Mouse (Mus musculus): Measurements from ENCODE around the gene Sqor. TPM values are rescaled to one million over a fixed set of nuclear protein-coding genes. Genes with fewer than 3 reads are reported as not detected.

Gene Sqor
- polyA plus RNA-seq, 1 experiment from 2014 or later = 8.3 TPM

GRCm38 (mm10) chr2:122739023-122739422, 26.0 kb upstream of the Sqor start:
- H3K4me2 ChIP-seq (ENCODE audit: low read length) = peak overlapping the region; percentile 74
- peak overlapping the region; percentile 97 for H3K9ac ChIP-seq (ENCODE audit: low read length)
- 0 out of 2 replicates have a peak, but pooled peaks cover 2% of the 10 kb centered on the region for H3K27me3 ChIP-seq (ENCODE audit: control insufficient read depth, insufficient read depth, low read length)
- peak overlapping the region; percentile 80 to 93 for H3K4me3 ChIP-seq (ENCODE audit: control insufficient read depth in 1 of 2, insufficient read depth in 1 of 2, low read depth in 1 of 2, low read length in 2 of 2)
- ATAC-seq (ENCODE audit: insufficient number of reproducible peaks, insufficient read depth, low FRiP score, low read depth) = no peak
- WGBS = 29% methylated on average over 7 of the region's 7 CpGs
- H3K36me3 ChIP-seq (ENCODE audit: control insufficient read depth, insufficient read depth, low read length) = peaks cover 5% of the 10 kb centered on the region; the same call in 1 of the 2 replicates
- H3K27ac ChIP-seq (replicated peaks in 1 of 2; ENCODE audit: control insufficient read depth in 1 of 2, insufficient read depth in 1 of 2, low read depth in 2 of 2, low read length in 2 of 2) = peak overlapping the region; percentile 87 to 93
- H3K9me3 ChIP-seq (ENCODE audit: control insufficient read depth, low read length) = no peaks in the 10 kb centered on the region
- peaks cover 0 to 10% of the 10 kb centered on the region in 2 experiments; a peak in 2 of 4 replicates for H3K4me1 ChIP-seq (ENCODE audit: control insufficient read depth in 2 of 2, insufficient read depth in 2 of 2, low read length in 2 of 2)

GRCm38 (mm10) chr2:122746461-122746860, 18.6 kb upstream of the Sqor start:
- H3K36me3 ChIP-seq (ENCODE audit: control insufficient read depth, insufficient read depth, low read length) = peaks cover 55% of the 10 kb centered on the region

GRCm38 (mm10) chr2:122753739-122754343, 11.2 kb upstream of the Sqor start:
- Histone ChIP-seq H3K4me2 (ENCODE audit: low read length) (no peak overlapping the region), H3K4me3 (ENCODE audit: control insufficient read depth in 1 of 2, insufficient read depth in 1 of 2, low read depth in 1 of 2, low read length in 2 of 2) (no peak overlapping the region), H3K27me3 (ENCODE audit: control insufficient read depth, insufficient read depth, low read length) (no peaks in the 10 kb centered on the region), H3K27ac (replicated peaks in 1 of 2; ENCODE audit: control insufficient read depth in 1 of 2, insufficient read depth in 1 of 2, low read depth in 2 of 2, low read length in 2 of 2) (no peak overlapping the region), H3K9me3 (ENCODE audit: control insufficient read depth, low read length) (no peaks in the 10 kb centered on the region), H3K4me1 (ENCODE audit: control insufficient read depth in 2 of 2, insufficient read depth in 2 of 2, low read length in 2 of 2) (no peaks in the 10 kb centered on the region), H3K36me3 (ENCODE audit: control insufficient read depth, insufficient read depth, low read length) (peaks cover 7% of the 10 kb centered on the region; the same call in 1 of the 2 replicates), H3K9ac (ENCODE audit: low read length) (no peak overlapping the region)
- 12% methylated on average over 7 of the region's 7 CpGs for WGBS
- no peak for ATAC-seq (ENCODE audit: insufficient number of reproducible peaks, insufficient read depth, low FRiP score, low read depth)

More at GRCm38 (mm10) chr2:122746461-122746860, 18.6 kb upstream of the Sqor start:
- Histone ChIP-seq H3K9me3 (ENCODE audit: control insufficient read depth, low read length) (no peaks in the 10 kb centered on the region), H3K27ac (replicated peaks in 1 of 2; ENCODE audit: control insufficient read depth in 1 of 2, insufficient read depth in 1 of 2, low read depth in 2 of 2, low read length in 2 of 2) (no peak overlapping the region), H3K4me2 (ENCODE audit: low read length) (no peak overlapping the region), H3K9ac (ENCODE audit: low read length) (no peak overlapping the region), H3K4me1 (ENCODE audit: control insufficient read depth in 2 of 2, insufficient read depth in 2 of 2, low read length in 2 of 2) (no peaks in the 10 kb centered on the region), H3K4me3 (ENCODE audit: control insufficient read depth in 1 of 2, insufficient read depth in 1 of 2, low read depth in 1 of 2, low read length in 2 of 2) (no peak overlapping the region), H3K27me3 (ENCODE audit: control insufficient read depth, insufficient read depth, low read length) (no peaks in the 10 kb centered on the region)
- 87% methylated on average over 9 of the region's 9 CpGs for WGBS
- ATAC-seq (ENCODE audit: insufficient number of reproducible peaks, insufficient read depth, low FRiP score, low read depth) = no peak

- Histone ChIP-seq H3K9ac (ENCODE audit: low read length) (no peak overlapping the region), H3K4me2 (ENCODE audit: low read length) (no peak overlapping the region), H3K27ac (replicated peaks in 1 of 2; ENCODE audit: control insufficient read depth in 1 of 2, insufficient read depth in 1 of 2, low read depth in 2 of 2, low read length in 2 of 2) (no peak overlapping the region), H3K27me3 (ENCODE audit: control insufficient read depth, insufficient read depth, low read length) (no peaks in the 10 kb centered on the region), H3K4me1 (ENCODE audit: control insufficient read depth in 2 of 2, insufficient read depth in 2 of 2, low read length in 2 of 2) (no peaks in the 10 kb centered on the region), H3K4me3 (ENCODE audit: control insufficient read depth in 1 of 2, insufficient read depth in 1 of 2, low read depth in 1 of 2, low read length in 2 of 2) (no peak overlapping the region), H3K36me3 (ENCODE audit: control insufficient read depth, insufficient read depth, low read length) (no peaks in the 10 kb centered on the region), H3K9me3 (ENCODE audit: control insufficient read depth, low read length) (no peaks in the 10 kb centered on the region)
- WGBS = 79% methylated on average over 1 of the region's 1 CpGs
- ATAC-seq (ENCODE audit: insufficient number of reproducible peaks, insufficient read depth, low FRiP score, low read depth) = no peak
These were observed 5.2 kb upstream of the Sqor start for GRCm38 (mm10) chr2:122759791-122760190.

GRCm38 (mm10) chr2:122762991-122763390, 2.0 kb upstream of the Sqor start:
- H3K4me1 ChIP-seq (ENCODE audit: control insufficient read depth in 2 of 2, insufficient read depth in 2 of 2, low read length in 2 of 2) = peaks cover 0 to 3% of the 10 kb centered on the region in 2 experiments; a peak in 1 of 4 replicates
- H3K27me3 ChIP-seq (ENCODE audit: control insufficient read depth, insufficient read depth, low read length) = 0 out of 2 replicates have a peak, but pooled peaks cover 4% of the 10 kb centered on the region
- H3K4me2 ChIP-seq (ENCODE audit: low read length) = no peak overlapping the region
- H3K4me3 ChIP-seq (ENCODE audit: control insufficient read depth in 1 of 2, insufficient read depth in 1 of 2, low read depth in 1 of 2, low read length in 2 of 2) = no peak overlapping the region
- no peaks in the 10 kb centered on the region for H3K9me3 ChIP-seq (ENCODE audit: control insufficient read depth, low read length)
- no peaks in the 10 kb centered on the region for H3K36me3 ChIP-seq (ENCODE audit: control insufficient read depth, insufficient read depth, low read length)
- no peak overlapping the region for H3K9ac ChIP-seq (ENCODE audit: low read length)
- 48% methylated on average over 3 of the region's 3 CpGs for WGBS
- ATAC-seq (ENCODE audit: insufficient number of reproducible peaks, insufficient read depth, low FRiP score, low read depth) = no peak
- H3K27ac ChIP-seq (replicated peaks in 1 of 2; ENCODE audit: control insufficient read depth in 1 of 2, insufficient read depth in 1 of 2, low read depth in 2 of 2, low read length in 2 of 2) = no peak overlapping the region

- Histone ChIP-seq H3K27me3 (ENCODE audit: control insufficient read depth, insufficient read depth, low read length) (0 out of 2 replicates have a peak, but pooled peaks cover 4% of the 10 kb centered on the region), H3K27ac (replicated peaks in 1 of 2; ENCODE audit: control insufficient read depth in 1 of 2, insufficient read depth in 1 of 2, low read depth in 2 of 2, low read length in 2 of 2) (no peak overlapping the region), H3K4me2 (ENCODE audit: low read length) (peak overlapping the region; percentile 91), H3K36me3 (ENCODE audit: control insufficient read depth, insufficient read depth, low read length) (no peaks in the 10 kb centered on the region), H3K9me3 (ENCODE audit: control insufficient read depth, low read length) (no peaks in the 10 kb centered on the region), H3K4me3 (ENCODE audit: control insufficient read depth in 1 of 2, insufficient read depth in 1 of 2, low read depth in 1 of 2, low read length in 2 of 2) (peak overlapping the region in 1 of 2 experiments; percentile 55; a peak in 2 of 4 replicates), H3K9ac (ENCODE audit: low read length) (no peak overlapping the region; the same call in 1 of the 2 replicates), H3K4me1 (ENCODE audit: control insufficient read depth in 2 of 2, insufficient read depth in 2 of 2, low read length in 2 of 2) (peaks cover 0 to 3% of the 10 kb centered on the region in 2 experiments; a peak in 1 of 4 replicates)
- ATAC-seq (ENCODE audit: insufficient number of reproducible peaks, insufficient read depth, low FRiP score, low read depth) = no peak
- 59% methylated on average over 6 of the region's 6 CpGs for WGBS
These were observed 511 bp upstream of the Sqor start for GRCm38 (mm10) chr2:122764526-122764925.

- peak overlapping the region; percentile 78 for H3K9ac ChIP-seq (ENCODE audit: low read length)
- peaks cover 0 to 3% of the 10 kb centered on the region in 2 experiments; a peak in 1 of 4 replicates for H3K4me1 ChIP-seq (ENCODE audit: control insufficient read depth in 2 of 2, insufficient read depth in 2 of 2, low read length in 2 of 2)
- no peaks in the 10 kb centered on the region for H3K9me3 ChIP-seq (ENCODE audit: control insufficient read depth, low read length)
- H3K27me3 ChIP-seq (ENCODE audit: control insufficient read depth, insufficient read depth, low read length) = 0 out of 2 replicates have a peak, but pooled peaks cover 4% of the 10 kb centered on the region
- peak overlapping the region; percentile 55 to 56 for H3K4me3 ChIP-seq (ENCODE audit: control insufficient read depth in 1 of 2, insufficient read depth in 1 of 2, low read depth in 1 of 2, low read length in 2 of 2)
- 44% methylated on average over 3 of the region's 3 CpGs for WGBS
- H3K4me2 ChIP-seq (ENCODE audit: low read length) = peak overlapping the region; percentile 91
- ATAC-seq (ENCODE audit: insufficient number of reproducible peaks, insufficient read depth, low FRiP score, low read depth) = no peak
- H3K36me3 ChIP-seq (ENCODE audit: control insufficient read depth, insufficient read depth, low read length) = no peaks in the 10 kb centered on the region
- no peak overlapping the region for H3K27ac ChIP-seq (replicated peaks in 1 of 2; ENCODE audit: control insufficient read depth in 1 of 2, insufficient read depth in 1 of 2, low read depth in 2 of 2, low read length in 2 of 2)
These were observed 733 bp downstream of the Sqor start for GRCm38 (mm10) chr2:122765794-122766145.
